Mouse (Mus musculus) liver, embryonic 13.5 days (tissue): ENCODE measurements around the gene Sp4. TPM values are rescaled to one million over a fixed set of nuclear protein-coding genes. Genes with fewer than 3 reads are reported as not detected.

ENCODE experiments used
- ATAC-seq: fragments of 200-750 bp; cut with Nextera tagmentation; 2 replicates; pipeline ENCODE4 v1.8.0; 2017; ENCODE audit warnings: low read depth, mild to moderate bottlenecking, moderate number of reproducible peaks, moderate library complexity
- DNase-seq: peaks from one replicate; pipeline ENCODE4 v3.0.0; 2022
- H3K27ac ChIP-seq: fragments of 300-500 bp; sonication (generic); 2 replicates; pipeline ENCODE4 v1.5.1; 2015; ENCODE audit warnings: moderate library complexity, mild to moderate bottlenecking, inconsistent platforms
- H3K27me3 ChIP-seq: fragments of 300-500 bp; sonication (generic); 2 replicates; pipeline ENCODE4 v1.6.1; 2015; ENCODE audit warnings: mild to moderate bottlenecking, inconsistent platforms
- H3K36me3 ChIP-seq: fragments of 300-500 bp; sonication (generic); 2 replicates; pipeline ENCODE4 v1.6.1; 2015; ENCODE audit warnings: mild to moderate bottlenecking, inconsistent platforms
- H3K4me1 ChIP-seq: fragments of 300-500 bp; sonication (generic); replicated peaks from 2 replicates; pipeline ENCODE4 v1.6.1; 2015; ENCODE audit warnings: inconsistent platforms
- H3K4me2 ChIP-seq: fragments of 300-500 bp; sonication (generic); 2 replicates; pipeline ENCODE4 v1.6.1; 2015; ENCODE audit warnings: inconsistent platforms, mild to moderate bottlenecking, moderate library complexity
- H3K4me3 ChIP-seq: fragments of 300-500 bp; sonication (generic); replicated peaks from 2 replicates; pipeline ENCODE4 v1.5.1; 2015; ENCODE audit warnings: mild to moderate bottlenecking, inconsistent platforms
- H3K9ac ChIP-seq: fragments of 300-500 bp; sonication (generic); 2 replicates; pipeline ENCODE4 v1.6.1; 2015; ENCODE audit warnings: mild to moderate bottlenecking, inconsistent platforms
- H3K9me3 ChIP-seq: fragments of 300-500 bp; sonication (generic); replicated peaks from 2 replicates; pipeline ENCODE4 v1.6.1; 2016; ENCODE audit warnings: inconsistent platforms
- WGBS: fragments of 180-500 bp; shearing (Covaris S2); methylation state at CpG from one replicate; pipeline ENCODE4 v1.1.7; 2015; ENCODE audit not compliant: insufficient replicate concordance; 5-methylcytosine and 5-hydroxymethylcytosine counted together
- polyA plus RNA-seq: library from polyadenylated mRNA; unstranded; fragments of >200 nt; fragmentation: Nextera tagmentation; extraction: Ambion mirVana; gene quantifications from 2 replicates; pipeline ENCODE4 v1.2.1, GENCODE M21; 2015

Gene Sp4
- polyA plus RNA-seq, 1 experiment from 2014 or later: 4.4 TPM

DNA sequence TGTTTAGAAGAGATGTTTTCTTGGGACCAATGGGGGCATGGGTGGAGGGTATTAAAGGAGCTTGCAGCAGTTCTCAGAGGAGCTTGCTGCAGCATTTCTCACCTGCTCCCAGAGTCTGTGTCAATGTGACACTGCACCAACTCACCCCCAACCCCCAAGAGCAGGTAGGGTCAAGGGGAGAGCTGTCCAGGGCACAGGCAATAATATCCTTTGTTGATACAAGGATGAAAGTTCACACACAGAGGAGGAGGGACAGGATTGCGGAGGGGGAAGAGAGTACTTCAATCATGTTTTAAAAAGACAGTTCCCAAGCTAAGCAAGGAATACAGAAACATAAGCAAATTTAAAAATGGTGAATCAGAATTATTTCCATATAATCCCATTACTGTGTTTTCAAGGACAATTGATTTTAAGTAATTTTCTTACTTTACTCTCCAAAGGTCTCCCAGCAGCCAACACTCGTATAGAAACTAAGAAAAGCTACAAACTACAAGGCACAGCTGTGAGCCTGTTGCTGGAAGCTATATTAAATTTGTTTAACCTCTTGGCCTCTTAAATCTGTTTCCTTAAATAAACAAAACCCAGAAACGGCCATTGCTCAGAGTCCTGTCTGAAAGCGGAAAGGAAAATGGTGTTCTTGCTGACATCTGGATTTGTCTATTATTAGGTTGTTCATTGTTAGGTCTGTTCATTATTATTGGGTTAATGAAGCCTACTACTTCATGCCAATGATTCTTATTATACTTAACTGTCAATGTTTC lies 114.9 kb downstream of the Sp4 start:
- ATAC-seq (peak; percentile 74), DNase-seq (no peak)
- Histone ChIP-seq H3K36me3 (no peaks in the 10 kb centered on the region), H3K9me3 (no peaks in the 10 kb centered on the region), H3K27me3 (no peaks in the 10 kb centered on the region), H3K4me3 (no peak overlapping the region), H3K9ac (no peak overlapping the region), H3K4me1 (peaks cover 20% of the 10 kb centered on the region), H3K4me2 (no peak overlapping the region), H3K27ac (no peak overlapping the region)
- 50% methylated on average over 4 of the region's 4 CpGs for WGBS

Other genes starting within 250 kb of the Sp4 start
- 0.02 and 0.07 TPM in 2 replicates for gene Dnah11, start 102.4 kb downstream of the Sp4 start, polyA plus RNA-seq